Mouse (Mus musculus): ENCODE results near the gene Marc2. TPM values are rescaled to one million over a fixed set of nuclear protein-coding genes. Genes with fewer than 3 reads are reported as not detected.
A peak's percentile ranks its signal among the peaks of the same experiment; 100 is the strongest.

The Marc2 gene
- polyA plus RNA-seq, 1 experiment from 2014 or later = 154 TPM

- H3K9me3 ChIP-seq (ENCODE audit: control insufficient read depth, low read length) = no peaks in the 10 kb centered on the region
- peaks cover 3% of the 10 kb centered on the region; the same call in 1 of the 2 replicates for H3K36me3 ChIP-seq (ENCODE audit: control insufficient read depth, insufficient read depth, low read length)
- no peak overlapping the region for H3K27ac ChIP-seq (ENCODE audit: low read length)
- 5% methylated on average over 12 of the region's 12 CpGs for whole genome bisulfite sequencing
- no peak overlapping the region for H3K4me2 ChIP-seq (ENCODE audit: low read depth, low read length)
- peaks cover 3% of the 10 kb centered on the region; the same call in 1 of the 2 replicates for H3K4me1 ChIP-seq (replicated peaks; ENCODE audit: control insufficient read depth, insufficient read depth, low read length)
- no peak overlapping the region for H3K9ac ChIP-seq (ENCODE audit: low read length)
- H3K27me3 ChIP-seq (ENCODE audit: control insufficient read depth, insufficient read depth, low read depth, low read length) = no peaks in the 10 kb centered on the region
- H3K4me3 ChIP-seq (ENCODE audit: low read length) = no peak overlapping the region
- peak; percentile 90 for ATAC-seq (ENCODE audit: low read depth)
These were observed 21.8 kb downstream of the Marc2 start for GRCm38 (mm10) chr1:184824439-184824851.

GRCm38 (mm10) chr1:184822678-184823077 is 23.6 kb downstream of the Marc2 start:
- Histone ChIP-seq H3K27ac (ENCODE audit: low read length) (no peak overlapping the region), H3K4me2 (ENCODE audit: low read depth, low read length) (no peak overlapping the region), H3K4me3 (ENCODE audit: low read length) (no peak overlapping the region), H3K9ac (ENCODE audit: low read length) (no peak overlapping the region; the same call in 1 of the 2 replicates), H3K36me3 (ENCODE audit: control insufficient read depth, insufficient read depth, low read length) (peaks cover 10% of the 10 kb centered on the region; the same call in 1 of the 2 replicates), H3K4me1 (replicated peaks; ENCODE audit: control insufficient read depth, insufficient read depth, low read length) (peaks cover 3% of the 10 kb centered on the region; the same call in 1 of the 2 replicates), H3K27me3 (ENCODE audit: control insufficient read depth, insufficient read depth, low read depth, low read length) (no peaks in the 10 kb centered on the region), H3K9me3 (ENCODE audit: control insufficient read depth, low read length) (no peaks in the 10 kb centered on the region)
- no peak for ATAC-seq (ENCODE audit: low read depth)
- WGBS = 20% methylated on average over 11 of the region's 11 CpGs

GRCm38 (mm10) chr1:184817768-184818167 is 28.5 kb downstream of the Marc2 start:
- Histone ChIP-seq H3K36me3 (ENCODE audit: control insufficient read depth, insufficient read depth, low read length) (peaks cover 14% of the 10 kb centered on the region), H3K9me3 (ENCODE audit: control insufficient read depth, low read length) (no peaks in the 10 kb centered on the region), H3K4me3 (ENCODE audit: low read length) (no peak overlapping the region), H3K4me2 (ENCODE audit: low read depth, low read length) (no peak overlapping the region), H3K27ac (ENCODE audit: low read length) (no peak overlapping the region), H3K4me1 (replicated peaks; ENCODE audit: control insufficient read depth, insufficient read depth, low read length) (no peaks in the 10 kb centered on the region), H3K9ac (ENCODE audit: low read length) (no peak overlapping the region), H3K27me3 (ENCODE audit: control insufficient read depth, insufficient read depth, low read depth, low read length) (no peaks in the 10 kb centered on the region)
- no peak for ATAC-seq (ENCODE audit: low read depth)
- 81% methylated on average over 6 of the region's 6 CpGs for WGBS

- no peak for ATAC-seq (ENCODE audit: low read depth)
- no peaks in the 10 kb centered on the region for H3K9me3 ChIP-seq (ENCODE audit: control insufficient read depth, low read length)
- no peak overlapping the region for H3K27ac ChIP-seq (ENCODE audit: low read length)
- H3K36me3 ChIP-seq (ENCODE audit: control insufficient read depth, insufficient read depth, low read length) = no peaks in the 10 kb centered on the region; the same call in 1 of the 2 replicates
- no peak overlapping the region for H3K4me2 ChIP-seq (ENCODE audit: low read depth, low read length)
- H3K27me3 ChIP-seq (ENCODE audit: control insufficient read depth, insufficient read depth, low read depth, low read length) = peaks cover 20% of the 10 kb centered on the region
- no peak overlapping the region for H3K4me3 ChIP-seq (ENCODE audit: low read length)
- H3K4me1 ChIP-seq (replicated peaks; ENCODE audit: control insufficient read depth, insufficient read depth, low read length) = peaks cover 8% of the 10 kb centered on the region
- 66% methylated on average over 8 of the region's 8 CpGs for WGBS
- no peak overlapping the region for H3K9ac ChIP-seq (ENCODE audit: low read length)
These were observed 34.5 kb downstream of the Marc2 start for GRCm38 (mm10) chr1:184811716-184812250.

GRCm38 (mm10) chr1:184810780-184811575 is 35.3 kb downstream of the Marc2 start, which contains the start of gene Marc1:
TSS of gene Marc1 (minus strand) at chr1:184811313.
- Histone ChIP-seq H3K4me2 (ENCODE audit: low read depth, low read length) (peak within 1 kb of the TSS; percentile 56), H3K9ac (ENCODE audit: low read length) (peak within 1 kb of the TSS; percentile 55), H3K27ac (ENCODE audit: low read length) (no peak within 1 kb of the TSS), H3K4me3 (ENCODE audit: low read length) (peak within 1 kb of the TSS; percentile 35), H3K27me3 (ENCODE audit: control insufficient read depth, insufficient read depth, low read depth, low read length) (peaks cover 20% of the 10 kb centered on the region), H3K4me1 (replicated peaks; ENCODE audit: control insufficient read depth, insufficient read depth, low read length) (peaks cover 8% of the 10 kb centered on the region), H3K36me3 (ENCODE audit: control insufficient read depth, insufficient read depth, low read length) (no peaks in the 10 kb centered on the region; the same call in 1 of the 2 replicates), H3K9me3 (ENCODE audit: control insufficient read depth, low read length) (no peaks in the 10 kb centered on the region)
- WGBS = 6% methylated on average over 52 of the region's 52 CpGs
- peak; percentile 59 for ATAC-seq (ENCODE audit: low read depth)

DNA sequence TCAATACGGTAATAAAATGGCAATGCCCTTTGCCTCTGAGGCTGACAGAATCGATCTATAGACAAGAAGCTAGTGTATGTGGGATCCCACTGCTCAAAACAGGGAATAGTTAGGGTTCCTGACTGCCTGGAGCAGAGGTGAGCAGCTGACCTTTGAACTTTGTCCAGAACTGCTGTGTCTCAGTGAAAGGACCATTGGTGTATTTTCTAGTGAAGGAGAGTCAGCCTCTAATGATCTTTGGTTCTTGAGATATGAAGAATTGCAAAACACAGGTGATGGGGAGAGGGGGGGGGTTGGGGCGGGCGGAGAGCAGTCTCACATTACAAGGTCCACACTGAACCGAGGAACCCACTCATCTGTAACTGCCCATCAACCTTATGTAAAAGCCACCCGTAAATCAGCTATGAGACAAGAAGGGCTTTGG is 36.7 kb downstream of the Marc2 start:
- Histone ChIP-seq H3K27me3 (ENCODE audit: control insufficient read depth, insufficient read depth, low read depth, low read length) (peaks cover 20% of the 10 kb centered on the region), H3K4me2 (ENCODE audit: low read depth, low read length) (no peak overlapping the region), H3K36me3 (ENCODE audit: control insufficient read depth, insufficient read depth, low read length) (no peaks in the 10 kb centered on the region; the same call in 1 of the 2 replicates), H3K9me3 (ENCODE audit: control insufficient read depth, low read length) (no peaks in the 10 kb centered on the region), H3K4me1 (replicated peaks; ENCODE audit: control insufficient read depth, insufficient read depth, low read length) (peaks cover 8% of the 10 kb centered on the region), H3K9ac (ENCODE audit: low read length) (no peak overlapping the region), H3K27ac (ENCODE audit: low read length) (no peak overlapping the region), H3K4me3 (ENCODE audit: low read length) (no peak overlapping the region)
- WGBS = 58% methylated on average over 6 of the region's 6 CpGs
- no peak for ATAC-seq (ENCODE audit: low read depth)

DNA sequence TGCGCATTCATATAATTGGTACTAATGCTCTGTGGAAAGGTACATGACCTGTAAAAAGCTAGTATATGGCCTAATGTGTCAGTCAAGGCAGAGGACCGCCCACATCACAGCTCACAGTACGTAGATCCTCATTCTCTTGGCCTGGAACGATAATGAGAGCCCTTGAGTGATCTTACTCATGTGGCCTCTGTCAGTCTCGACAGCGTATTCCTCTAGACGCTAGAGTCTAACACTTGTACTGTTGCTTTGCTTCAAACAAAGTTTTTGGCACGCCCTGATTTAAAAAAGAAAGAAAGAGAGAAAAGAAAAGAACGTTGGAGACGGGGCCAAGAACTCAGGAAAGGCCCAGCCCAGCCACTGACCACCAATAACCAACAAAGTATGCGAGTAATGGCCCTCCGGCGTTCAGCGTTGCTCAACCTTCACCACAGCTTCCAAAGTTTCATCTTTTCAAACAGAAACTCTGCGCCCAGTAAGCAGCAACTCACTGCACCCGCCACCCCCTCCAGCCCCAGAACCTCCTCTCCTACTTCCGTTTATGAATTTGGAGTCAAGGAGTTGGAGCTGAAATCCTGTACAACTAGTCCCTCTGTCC is 37.7 kb downstream of the Marc2 start:
- WGBS = 77% methylated on average over 17 of the region's 17 CpGs
- Histone ChIP-seq H3K27me3 (ENCODE audit: control insufficient read depth, insufficient read depth, low read depth, low read length) (peaks cover 20% of the 10 kb centered on the region), H3K36me3 (ENCODE audit: control insufficient read depth, insufficient read depth, low read length) (no peaks in the 10 kb centered on the region; the same call in 1 of the 2 replicates), H3K27ac (ENCODE audit: low read length) (no peak overlapping the region), H3K9ac (ENCODE audit: low read length) (no peak overlapping the region), H3K4me3 (ENCODE audit: low read length) (no peak overlapping the region), H3K9me3 (ENCODE audit: control insufficient read depth, low read length) (no peaks in the 10 kb centered on the region), H3K4me2 (ENCODE audit: low read depth, low read length) (no peak overlapping the region), H3K4me1 (replicated peaks; ENCODE audit: control insufficient read depth, insufficient read depth, low read length) (peaks cover 8% of the 10 kb centered on the region)
- ATAC-seq (ENCODE audit: low read depth) = no peak

DNA sequence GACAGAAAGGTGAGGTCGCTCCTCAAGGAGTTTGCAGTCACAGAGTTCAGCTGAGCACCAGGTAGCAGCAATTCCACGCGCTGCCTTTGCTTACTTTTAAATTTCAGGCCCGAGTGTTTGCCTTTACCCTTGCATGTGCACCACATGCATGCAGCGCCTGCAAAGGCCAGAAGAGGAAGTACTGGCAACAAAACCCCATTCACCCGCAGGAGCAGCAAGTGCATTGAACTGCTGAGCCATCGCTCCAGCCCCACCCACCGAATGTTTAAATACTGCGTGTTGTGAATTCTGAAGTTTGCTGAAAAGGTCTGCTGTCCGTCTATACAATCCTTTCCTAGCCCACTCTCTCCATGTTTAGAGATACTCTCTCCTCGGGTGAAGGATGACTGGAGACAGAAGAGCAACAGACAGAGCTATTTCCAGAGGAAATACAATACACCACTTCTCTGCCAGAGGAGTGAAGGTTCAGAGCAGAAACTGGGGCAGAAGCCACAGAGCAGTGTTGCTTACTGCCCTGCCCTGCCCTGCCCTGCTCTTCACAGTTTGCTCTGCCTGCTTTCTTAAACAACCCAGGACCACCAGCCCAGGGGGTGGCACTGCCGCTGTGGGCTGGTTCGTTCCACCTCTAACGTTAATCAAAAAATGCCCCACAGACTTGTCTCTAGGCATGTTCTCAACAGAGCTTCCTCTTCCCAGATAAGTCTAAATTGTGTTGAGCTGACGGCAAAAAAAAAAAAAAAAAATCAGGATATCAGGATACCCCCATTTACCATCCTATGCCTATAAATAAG is 38.4 kb downstream of the Marc2 start:
- no peak for ATAC-seq (ENCODE audit: low read depth)
- no peak overlapping the region for H3K27ac ChIP-seq (ENCODE audit: low read length)
- no peak overlapping the region for H3K4me3 ChIP-seq (ENCODE audit: low read length)
- H3K4me1 ChIP-seq (replicated peaks; ENCODE audit: control insufficient read depth, insufficient read depth, low read length) = peaks cover 8% of the 10 kb centered on the region
- H3K36me3 ChIP-seq (ENCODE audit: control insufficient read depth, insufficient read depth, low read length) = no peaks in the 10 kb centered on the region
- no peak overlapping the region for H3K9ac ChIP-seq (ENCODE audit: low read length)
- no peaks in the 10 kb centered on the region for H3K9me3 ChIP-seq (ENCODE audit: control insufficient read depth, low read length)
- no peak overlapping the region for H3K4me2 ChIP-seq (ENCODE audit: low read depth, low read length)
- peaks cover 20% of the 10 kb centered on the region for H3K27me3 ChIP-seq (ENCODE audit: control insufficient read depth, insufficient read depth, low read depth, low read length)
- WGBS = 45% methylated on average over 15 of the region's 15 CpGs

Measured in lung, embryonic 16.5 days (tissue).